Mouse (Mus musculus) heart, postnatal 25 days (tissue): ENCODE results near the gene Mettl1. TPM values are rescaled to one million over a fixed set of nuclear protein-coding genes. Genes with fewer than 3 reads are reported as not detected.

Source experiments
- DNase-seq: peaks from one replicate; pipeline ENCODE4 v3.0.0; 2022; ENCODE audit warnings: low spot score
- intact Hi-C: fragments of 180-260 bp; cut with DNase I; formaldehyde crosslinking; loops from one replicate; pipeline ENCODE4 v1.15.1; 2025
- microRNA-seq: library from miRNA; unstranded; fragments of <30 nt; microRNA quantifications from one replicate; pipeline ENCODE4 v1.2.0, GENCODE M21; 2022
- total RNA-seq, 2 experiments: library from RNA; stranded (reverse); gene quantifications; 2 replicates each; pipeline ENCODE4 v1.2.3; 2021

The Mettl1 gene
- total RNA-seq, 2 experiments from 2014 or later: 6.1 to 6.9 TPM

- DNase-seq: no peak
- intact Hi-C loops: no loop called here
Observed at GRCm38 (mm10) chr10:127079665-127080391, 38.6 kb downstream of the Mettl1 start.

- intact Hi-C loops: no loop called here
- no peak for DNase-seq
Observed at GRCm38 (mm10) chr10:127080901-127081780, 39.9 kb downstream of the Mettl1 start.

- DNase-seq: no peak
- intact Hi-C loops: no loop called here
Observed at GRCm38 (mm10) chr10:127081996-127082620, 40.9 kb downstream of the Mettl1 start.

- intact Hi-C loops: no loop called here
- no peak for DNase-seq
Observed at GRCm38 (mm10) chr10:127083292-127083914, 42.2 kb downstream of the Mettl1 start.

- DNase-seq: no peak
- intact Hi-C loops: no loop called here
Observed at GRCm38 (mm10) chr10:127083915-127084306, 42.7 kb downstream of the Mettl1 start.

GRCm38 (mm10) chr10:127085052-127085451 is 43.8 kb downstream of the Mettl1 start:
- no peak for DNase-seq
- intact Hi-C loops: no loop called here

GRCm38 (mm10) chr10:127085633-127086032 is 44.4 kb downstream of the Mettl1 start:
- intact Hi-C loops: no loop called here
- no peak for DNase-seq

- intact Hi-C loops: no loop called here
- DNase-seq: no peak
Observed at GRCm38 (mm10) chr10:127090560-127091411, 49.6 kb downstream of the Mettl1 start.

- DNase-seq: no peak
- intact Hi-C loops: no loop called here
Observed at GRCm38 (mm10) chr10:127091507-127092396, 50.5 kb downstream of the Mettl1 start.

- DNase-seq: no peak
- intact Hi-C loops: no loop called here
Observed at GRCm38 (mm10) chr10:127092742-127093141, 51.5 kb downstream of the Mettl1 start.

- no peak for DNase-seq
- intact Hi-C loops: no loop called here
Observed at GRCm38 (mm10) chr10:127094382-127094802, 53.2 kb downstream of the Mettl1 start.

Small RNA genes within 50 kb of the gene (microRNA-seq; reads per million reads assigned to microRNA genes)
- gene Mir26a-2 (116 reads per million, percentile 59 among the genes with 10 or more reads in this experiment), gene Mir546 (not detected)

Other genes with a start within 250 kb of the Mettl1 start
- gene Atp23, start 140.1 kb upstream of the Mettl1 start, total RNA-seq: 1 to 10 TPM; 4.2 to 4.5 TPM
- 100 to 1,000 TPM; 104 to 110 TPM for gene Ctdsp2, start 62.7 kb upstream of the Mettl1 start, total RNA-seq
- gene Avil, start 40.7 kb upstream of the Mettl1 start, total RNA-seq: under 1 TPM; 0.14 to 0.39 TPM
- gene Tsfm, start 10.6 kb upstream of the Mettl1 start, total RNA-seq: 10 to 100 TPM; 66.1 to 67.4 TPM
- under 1 TPM in 1 of 2 experiments, not detected in 1; 0.11 TPM for gene Eef1akmt3, start 99 bp downstream of the Mettl1 start, total RNA-seq
- under 1 TPM in 1 of 2 experiments, not detected in 1; 0.14 TPM for gene Cyp27b1, start 6.8 kb downstream of the Mettl1 start, total RNA-seq
- gene March9, start 18.8 kb downstream of the Mettl1 start, total RNA-seq: 1 to 10 TPM; 2.3 to 2.5 TPM
- gene Cdk4, start 22.1 kb downstream of the Mettl1 start, total RNA-seq: 10 to 100 TPM; 76.1 to 83.3 TPM
- 10 to 100 TPM; 43.4 to 47.4 TPM for gene Tspan31, start 28.9 kb downstream of the Mettl1 start, total RNA-seq
- gene Agap2, start 33.9 kb downstream of the Mettl1 start, total RNA-seq: 1 to 10 TPM; 5.9 to 7.3 TPM
- gene Os9, start 79.7 kb downstream of the Mettl1 start, total RNA-seq: 10 to 100 TPM; 25.0 to 25.1 TPM
- gene B4galnt1, start 123.8 kb downstream of the Mettl1 start, total RNA-seq: 1 to 10 TPM; 1.5 to 1.6 TPM
- 10 to 100 TPM; 18.2 to 29.2 TPM for gene Slc26a10, start 139.2 kb downstream of the Mettl1 start, total RNA-seq
- gene Arhgef25, start 148.7 kb downstream of the Mettl1 start, total RNA-seq: 10 to 100 TPM; 10.9 to 12.7 TPM
- gene Dtx3, start 154.3 kb downstream of the Mettl1 start, total RNA-seq: 10 to 100 TPM; 26.3 to 28.6 TPM
- 10 to 100 TPM; 23.3 to 24.6 TPM for gene Pip4k2c, start 170.2 kb downstream of the Mettl1 start, total RNA-seq
- gene Kif5a, start 221.9 kb downstream of the Mettl1 start, total RNA-seq: under 1 TPM; 0.45 to 0.49 TPM
- 100 to 1,000 TPM; 136 to 142 TPM for gene Dctn2, start 225.0 kb downstream of the Mettl1 start, total RNA-seq
- 10 to 100 TPM; 20.9 to 21.4 TPM for gene Mbd6, start 247.6 kb downstream of the Mettl1 start, total RNA-seq